Mouse (Mus musculus) monocyte, adult 5-6 weeks (primary cell): ENCODE results near the gene Map4. TPM values are rescaled to one million over a fixed set of nuclear protein-coding genes. Genes with fewer than 3 reads are reported as not detected.
A peak's percentile ranks its signal among the peaks of the same experiment; 100 is the strongest.
"Not testable (repeated sequence)": the region's sequence is repeated elsewhere in the genome, so short reads cannot be mapped to it uniquely, and the experiment has no call there.

Experiments used
- ATAC-seq: fragments of 153-309, 156-312 bp; replicated peaks from 2 replicates; pipeline ENCODE4 v1.8.0; 2017; ENCODE audit warnings: mild to moderate bottlenecking; ENCODE audit not compliant: low TSS enrichment, insufficient number of reproducible peaks, severe bottlenecking, poor library complexity, low FRiP score
- total RNA-seq: library from RNA; stranded (forward); fragments of 200-1000, 200-491, 200-594 nt; gene quantifications from 3 replicates; pipeline ENCODE4 v1.2.3, GENCODE M21; 2017

Gene Map4
- total RNA-seq, 1 experiment from 2014 or later = 44.6 TPM

- ATAC-seq = no peak
Measured at GRCm38 (mm10) chr9:110051869-110052661, 120.8 kb downstream of the Map4 start.

DNA sequence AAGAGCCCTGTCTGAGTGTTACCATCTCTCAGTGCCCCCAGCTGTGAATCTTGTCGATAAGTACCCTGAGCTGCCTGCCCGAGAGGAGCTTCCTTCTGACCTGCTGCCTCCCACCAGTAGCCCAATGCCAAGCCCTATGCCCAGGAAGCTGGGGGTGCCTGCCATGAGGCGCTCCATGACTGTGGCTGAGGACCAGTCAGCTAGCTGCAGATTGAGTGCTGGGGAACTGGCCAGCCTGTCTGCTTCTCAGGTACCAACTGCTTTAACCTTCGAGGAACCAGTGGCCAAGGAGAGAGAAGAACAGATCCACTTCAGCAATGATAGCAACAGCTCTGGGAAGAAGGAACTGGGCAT, 121.7 kb downstream of the Map4 start:
- ATAC-seq = no peak

- no peak for ATAC-seq
Measured at GRCm38 (mm10) chr9:110053305-110054079, 122.2 kb downstream of the Map4 start.

DNA sequence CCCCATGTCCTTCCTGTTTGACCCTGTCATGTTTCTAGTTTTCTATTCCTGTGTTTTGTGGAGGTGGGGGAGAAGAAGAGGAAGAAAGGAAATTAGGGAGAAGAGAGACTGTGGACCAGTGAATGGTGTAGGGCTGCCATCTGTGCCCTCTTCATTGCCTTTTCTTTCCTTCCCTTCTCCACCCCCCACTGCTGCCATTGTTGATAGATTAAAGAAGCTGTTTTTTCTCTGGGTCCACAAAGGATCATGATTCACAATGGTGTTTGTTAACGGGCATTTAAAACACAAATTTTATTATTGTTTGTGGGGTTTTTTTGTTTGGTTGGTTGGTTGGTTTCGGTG, 122.8 kb downstream of the Map4 start:
- no peak for ATAC-seq

GRCm38 (mm10) chr9:110054781-110055180, 123.5 kb downstream of the Map4 start:
- no peak for ATAC-seq

- no peak for ATAC-seq
Measured at GRCm38 (mm10) chr9:110057200-110057599, 125.9 kb downstream of the Map4 start.

DNA sequence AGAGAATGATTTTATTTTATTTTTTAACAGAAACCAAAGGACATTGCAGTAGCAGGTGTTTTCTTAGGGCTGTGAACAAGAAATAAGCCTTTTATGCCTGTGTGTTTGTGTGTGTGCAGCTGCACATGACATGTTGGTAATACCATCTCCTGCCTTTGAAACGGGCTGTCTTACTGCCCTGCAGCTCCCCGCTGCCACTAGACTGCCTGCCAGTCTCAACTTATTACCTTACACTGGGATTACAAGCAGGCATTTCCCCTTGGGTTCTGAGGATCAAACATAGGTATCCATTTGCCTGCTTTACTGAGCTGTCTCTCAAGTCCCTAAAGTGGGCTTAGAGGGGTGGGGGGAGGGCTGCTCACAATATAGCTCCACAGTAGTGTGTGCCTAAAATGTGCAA, 129.5 kb downstream of the Map4 start:
- no peak for ATAC-seq

DNA sequence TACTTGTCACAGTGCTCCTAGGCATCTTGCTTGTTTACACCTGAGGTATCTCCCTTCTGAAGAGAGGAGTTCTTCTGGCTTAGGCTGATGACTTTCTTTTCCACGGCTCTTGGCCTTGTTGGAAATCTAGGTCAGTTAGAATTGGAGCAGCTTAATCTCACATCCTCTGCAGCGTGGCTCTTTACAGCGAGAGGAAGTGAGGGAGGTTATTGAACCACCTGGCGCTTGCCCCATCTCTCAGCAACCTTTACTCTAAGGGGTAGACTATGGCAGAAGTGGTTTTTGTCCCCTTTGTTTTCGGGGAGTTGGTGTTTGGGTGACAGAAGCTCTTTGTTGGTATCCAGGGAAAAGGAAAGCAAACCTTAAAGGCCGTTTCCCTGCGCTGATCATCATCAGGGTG, 131.1 kb downstream of the Map4 start:
- ATAC-seq = no peak

GRCm38 (mm10) chr9:110062861-110063260, 131.6 kb downstream of the Map4 start:
- no peak for ATAC-seq

DNA sequence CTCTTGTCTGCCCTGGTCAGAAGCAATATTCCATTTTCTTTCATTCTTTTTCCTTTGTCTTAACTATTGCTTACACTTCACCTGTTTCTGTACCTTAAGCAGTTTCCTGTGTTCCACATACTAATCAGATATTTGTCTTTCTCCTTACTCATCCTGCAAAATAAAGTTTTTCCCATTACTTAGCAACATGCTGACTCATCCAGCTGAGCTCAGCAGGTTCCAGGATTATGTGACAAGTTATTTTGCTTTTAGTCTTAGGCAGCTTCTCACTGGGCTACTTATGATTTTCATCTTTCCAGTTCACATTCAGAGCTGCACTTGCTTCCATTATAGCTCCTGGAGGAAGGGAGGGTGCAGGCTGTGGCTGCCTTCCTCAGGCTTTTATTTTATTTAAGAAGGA, 133.4 kb downstream of the Map4 start:
- ATAC-seq = no peak

GRCm38 (mm10) chr9:110068745-110069144, 137.5 kb downstream of the Map4 start:
- no peak for ATAC-seq

DNA sequence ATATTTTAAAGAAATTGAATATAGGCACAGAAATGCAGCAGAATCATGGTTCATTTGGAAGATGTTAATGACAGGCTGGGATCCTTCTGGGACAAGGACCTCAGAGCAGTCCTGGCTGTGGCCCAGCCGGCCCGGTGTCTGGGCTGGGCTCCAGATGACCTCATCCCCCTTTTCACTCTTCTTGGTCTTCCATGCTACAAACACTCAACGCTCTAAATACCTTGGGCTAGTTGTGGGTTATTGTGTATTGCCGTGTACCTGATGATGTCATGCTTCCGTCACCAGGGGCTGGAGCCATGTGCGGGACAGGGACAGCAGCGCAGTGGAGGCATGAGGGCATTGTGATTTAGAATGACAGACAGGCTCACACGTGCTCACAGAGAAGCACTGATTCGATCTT, 139.1 kb downstream of the Map4 start:
- ATAC-seq = no peak

DNA sequence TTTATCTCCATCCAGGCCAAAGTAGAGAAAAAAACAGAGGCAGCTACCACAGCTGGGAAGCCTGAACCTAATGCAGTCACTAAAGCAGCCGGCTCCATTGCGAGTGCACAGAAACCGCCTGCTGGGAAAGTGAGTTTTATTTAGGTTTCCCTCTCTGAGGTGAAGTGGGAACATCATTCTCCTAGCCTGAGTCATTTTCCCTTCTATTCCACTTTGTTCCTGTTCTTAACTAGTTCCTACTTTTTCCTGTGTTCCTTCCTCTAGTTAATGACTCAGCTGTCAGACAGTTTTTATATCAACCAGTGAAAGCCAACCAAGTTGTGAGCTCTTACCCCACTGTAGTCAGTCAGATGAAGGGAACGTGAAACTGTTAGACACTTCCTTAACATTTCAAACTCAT, 139.8 kb downstream of the Map4 start:
- ATAC-seq = no peak

GRCm38 (mm10) chr9:110071843-110072242, 140.6 kb downstream of the Map4 start:
- peak; percentile 52; the same call in 1 of the 2 replicates for ATAC-seq

- not testable (repeated sequence) for ATAC-seq
Measured at GRCm38 (mm10) chr9:110076468-110076867, 145.2 kb downstream of the Map4 start.

DNA sequence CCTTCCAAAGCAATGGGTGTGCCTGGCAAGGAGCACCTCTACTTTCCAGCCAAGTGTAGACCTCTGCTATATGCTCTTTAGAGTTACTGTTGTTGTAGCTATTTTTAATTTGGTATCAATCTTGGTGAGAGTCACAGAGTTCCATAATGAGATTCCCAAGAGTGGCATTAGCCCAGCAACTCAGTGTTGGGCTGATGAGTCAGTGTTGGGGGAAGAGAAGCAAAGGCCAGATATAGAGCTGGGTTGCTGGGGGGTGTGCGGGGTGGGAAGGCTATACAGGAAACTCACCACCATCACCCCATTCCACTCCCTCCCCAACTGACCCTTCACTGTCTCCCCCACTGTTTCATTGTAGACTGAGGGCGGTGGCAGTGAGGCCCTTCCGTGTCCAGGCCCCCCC, 149.8 kb downstream of the Map4 start:
- no peak for ATAC-seq

DNA sequence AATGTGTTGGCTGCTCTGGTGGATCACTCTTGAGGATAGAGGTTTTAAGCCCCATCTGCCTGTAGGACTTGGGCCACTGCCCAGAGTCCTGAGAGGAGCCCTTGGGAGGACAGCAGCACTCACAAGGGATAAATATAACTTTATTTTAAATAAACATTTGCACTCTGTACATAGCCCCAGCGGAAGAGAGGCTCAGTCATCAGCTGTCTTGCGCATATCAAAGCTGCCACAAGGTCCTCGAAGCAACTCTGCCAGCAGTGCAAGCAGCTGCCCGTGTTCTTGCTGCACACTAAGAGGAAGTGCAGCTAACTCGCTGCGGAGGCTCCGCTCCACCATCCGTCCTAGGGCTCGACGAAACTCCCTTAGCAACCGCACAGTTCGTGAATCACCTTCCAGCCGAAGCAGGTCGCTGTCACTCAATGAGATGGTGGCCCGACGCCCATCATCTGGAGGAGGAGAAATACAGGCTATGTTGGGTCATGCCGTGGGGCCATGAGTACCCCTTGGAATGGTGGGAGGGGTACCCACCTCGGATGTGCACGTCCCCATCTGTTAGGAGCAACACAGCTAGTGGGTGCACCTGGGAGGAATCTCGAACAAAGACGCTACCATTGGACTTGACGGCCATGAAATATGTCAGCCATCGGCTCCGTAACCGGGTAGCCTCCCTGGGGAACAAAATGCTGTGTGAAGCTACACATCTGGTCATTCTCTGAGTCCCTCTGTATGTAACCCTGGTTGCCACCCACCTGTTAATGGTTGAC, 153.1 kb downstream of the Map4 start:
- no peak for ATAC-seq

DNA sequence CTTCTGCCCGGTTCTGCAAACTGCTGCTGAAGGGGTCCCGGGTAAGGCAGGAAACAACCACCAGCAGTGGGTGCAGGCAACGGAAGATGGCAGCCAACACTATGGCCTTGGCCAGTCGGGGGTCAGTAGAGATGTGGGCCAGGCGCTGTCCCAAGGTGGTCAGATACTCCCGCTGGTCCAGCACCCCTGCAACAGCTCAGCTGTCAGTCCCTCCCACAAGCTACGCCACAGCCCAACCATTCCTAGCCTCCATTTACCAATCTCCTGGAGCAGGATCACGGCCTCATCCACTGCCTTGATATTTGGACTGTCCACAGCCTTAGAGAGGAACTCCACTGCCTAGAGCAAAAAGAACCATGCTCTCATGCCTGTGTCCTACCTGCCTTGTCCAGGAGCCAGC, 154.4 kb downstream of the Map4 start:
- no peak for ATAC-seq

DNA sequence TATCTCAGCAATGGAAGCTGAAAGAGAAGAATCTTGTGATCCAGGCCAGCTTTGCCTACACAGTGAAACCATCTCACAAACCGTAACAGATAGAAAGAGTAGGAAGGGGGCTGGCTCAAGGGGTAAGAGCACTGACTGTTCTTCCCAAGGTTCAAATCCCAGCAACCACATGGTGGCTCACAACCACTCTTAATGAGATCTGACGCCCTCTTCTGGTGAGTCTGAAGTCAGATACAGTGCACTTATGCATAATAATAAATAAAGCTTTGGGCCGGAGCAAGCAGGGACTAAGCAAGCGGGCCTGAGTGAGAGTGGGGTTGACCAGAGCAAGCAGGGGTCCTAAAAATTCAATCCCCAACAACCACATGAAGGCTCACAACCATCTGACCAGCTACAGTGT, 162.0 kb downstream of the Map4 start:
- no peak for ATAC-seq

DNA sequence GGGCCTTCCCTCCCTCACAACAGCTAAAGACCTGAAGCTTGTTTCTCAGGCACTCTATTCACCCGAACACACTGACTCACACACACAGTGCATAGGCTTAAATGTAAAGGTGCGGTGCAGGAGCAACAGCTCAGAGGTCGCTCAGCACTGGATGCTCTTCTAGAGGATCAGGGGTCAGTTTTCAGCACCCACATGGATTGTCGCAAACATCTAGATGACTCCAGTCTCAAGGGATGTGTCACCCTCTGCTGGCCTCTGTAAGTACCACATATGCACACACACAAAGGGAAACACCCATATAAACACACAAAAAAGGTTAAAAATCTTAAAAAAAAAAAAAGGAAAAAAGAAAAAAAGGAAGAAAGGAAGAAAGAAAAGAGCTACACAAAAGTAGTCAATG, 163.5 kb downstream of the Map4 start:
- no peak for ATAC-seq
